Mouse (Mus musculus) frontal cortex, adult 2 months (tissue): Measurements from ENCODE around the gene Ergic1. TPM values are rescaled to one million over a fixed set of nuclear protein-coding genes. Genes with fewer than 3 reads are reported as not detected.

Experiments used
- DNase-seq, 2 experiments: peaks; one replicate each; pipeline ENCODE4 v3.0.0; 2022; ENCODE audit warnings: low spot score in 1 of 2; ENCODE audit errors: extremely low spot score in 1 of 2
- polyA plus RNA-seq: library from polyadenylated mRNA; depleted of rRNA; stranded (reverse); fragments of >200 nt; gene quantifications from 2 replicates; pipeline ENCODE4 v1.2.3, GENCODE M21; 2012

Ergic1 gene
- polyA plus RNA-seq, 1 experiment, result 134 TPM

DNA sequence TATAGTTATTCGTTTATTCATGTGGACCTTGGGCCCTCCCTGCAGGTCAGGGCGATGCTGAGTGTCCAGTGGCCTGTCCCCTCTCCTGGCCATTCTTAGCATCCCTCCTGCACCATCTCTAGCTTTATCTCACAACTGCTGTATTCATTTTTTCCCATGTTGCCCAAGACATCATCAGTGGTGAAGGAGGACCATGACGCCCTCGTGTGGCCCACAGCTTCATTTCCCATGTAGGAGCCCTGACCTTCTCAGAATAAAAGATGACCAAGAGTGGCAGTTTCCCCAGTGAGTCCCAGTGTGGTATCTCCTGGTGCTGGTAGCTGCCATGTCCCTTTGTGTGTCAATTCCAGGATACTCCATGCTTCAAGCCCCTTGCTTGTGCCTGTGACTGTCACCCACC lies 88.3 kb downstream of the Ergic1 start:
- no peak for DNase-seq

DNA sequence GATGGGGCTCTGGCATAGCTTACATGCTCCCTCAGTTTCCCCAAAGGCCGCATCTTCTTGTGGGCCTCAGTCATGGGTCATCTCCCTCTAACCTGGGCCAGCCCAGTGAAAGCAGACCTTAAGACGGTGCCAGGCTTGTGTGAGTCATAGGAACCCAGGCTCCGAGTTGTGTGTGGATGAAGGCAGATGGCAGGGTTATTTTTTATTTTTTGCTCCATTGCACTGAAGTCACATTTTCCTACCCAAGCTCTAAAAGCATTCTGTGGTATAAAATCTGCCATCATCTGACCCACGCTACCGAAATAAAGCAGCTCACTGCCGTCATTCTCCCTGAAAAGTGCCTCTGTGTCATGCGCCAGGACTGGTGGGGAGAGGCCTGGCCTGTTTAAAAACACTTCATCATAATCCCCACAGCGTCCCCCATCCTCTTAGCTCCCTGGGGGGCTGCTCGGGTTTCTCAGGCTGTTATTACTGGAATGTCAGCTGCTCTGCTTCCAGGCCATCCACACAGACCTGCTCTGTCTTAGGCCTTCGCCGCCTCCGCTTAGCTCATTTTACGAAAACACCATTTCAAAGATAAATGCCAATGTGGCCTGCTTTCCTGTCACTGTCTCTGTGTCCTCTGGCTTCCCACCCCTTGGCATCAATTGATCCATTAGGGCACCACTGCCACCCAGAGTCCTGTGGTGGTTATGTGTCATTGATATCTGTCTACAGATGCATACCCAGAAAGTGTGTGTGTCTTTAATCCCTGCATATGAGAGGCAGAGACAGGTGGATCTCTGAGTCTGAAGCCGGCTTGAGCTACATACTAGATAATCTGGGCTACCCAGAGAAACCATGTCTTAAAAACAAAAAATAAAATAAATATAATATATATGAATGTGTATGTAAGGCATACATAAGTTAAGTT lies 89.4 kb downstream of the Ergic1 start:
- peak in 1 of 2 experiments; percentile 70 for DNase-seq

DNA sequence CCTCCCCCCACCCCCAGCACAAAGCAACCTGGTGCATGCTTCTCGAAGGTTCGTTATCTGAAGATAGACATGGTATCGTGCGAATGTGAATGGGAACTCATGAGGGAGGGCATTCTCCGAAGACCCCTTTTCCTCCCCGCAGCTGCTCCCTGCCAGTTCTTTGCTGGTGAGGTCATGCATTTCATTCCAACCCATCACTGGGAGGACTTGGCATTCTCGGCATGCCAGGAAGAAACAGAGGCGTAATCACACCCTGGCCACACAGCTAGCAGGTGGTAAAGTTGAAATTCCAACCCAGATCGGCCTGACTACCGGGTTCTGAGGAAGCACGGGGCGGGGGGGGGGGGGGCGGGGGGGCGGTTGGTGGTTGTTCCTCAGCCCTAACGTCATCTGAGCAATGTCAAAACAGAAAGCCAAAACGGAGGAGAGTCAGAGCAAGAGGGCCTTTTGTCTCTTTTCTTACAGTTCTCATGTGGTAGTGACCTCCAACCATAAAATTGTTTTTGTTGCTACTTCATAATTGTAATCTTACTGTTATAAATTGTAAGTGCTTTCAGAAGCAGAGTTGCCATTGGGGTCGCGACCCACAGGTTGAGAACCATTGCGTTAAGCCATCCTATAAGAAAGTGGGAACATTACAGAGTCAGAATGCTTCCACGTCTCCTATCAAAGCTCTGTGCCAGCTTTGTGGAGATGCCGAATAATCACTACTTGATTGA lies 97.7 kb downstream of the Ergic1 start:
- no peak for DNase-seq

DNA sequence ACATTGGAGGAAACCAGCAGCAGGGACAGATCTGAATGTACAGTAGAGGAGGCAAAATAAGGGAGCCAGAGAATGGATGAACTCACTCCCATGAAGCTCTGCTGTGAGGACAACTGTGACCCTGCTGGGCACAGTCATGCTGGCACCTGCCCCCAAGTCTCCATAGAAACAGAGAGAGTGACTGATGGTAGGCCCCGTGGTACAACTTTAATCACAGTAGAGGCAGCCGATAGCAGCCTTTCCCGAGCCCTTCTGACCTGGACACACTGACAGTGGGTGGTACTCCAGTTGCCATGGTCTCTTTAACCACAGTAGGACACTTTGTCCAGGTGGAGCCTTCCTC lies 98.3 kb downstream of the Ergic1 start:
- no peak for DNase-seq

DNA sequence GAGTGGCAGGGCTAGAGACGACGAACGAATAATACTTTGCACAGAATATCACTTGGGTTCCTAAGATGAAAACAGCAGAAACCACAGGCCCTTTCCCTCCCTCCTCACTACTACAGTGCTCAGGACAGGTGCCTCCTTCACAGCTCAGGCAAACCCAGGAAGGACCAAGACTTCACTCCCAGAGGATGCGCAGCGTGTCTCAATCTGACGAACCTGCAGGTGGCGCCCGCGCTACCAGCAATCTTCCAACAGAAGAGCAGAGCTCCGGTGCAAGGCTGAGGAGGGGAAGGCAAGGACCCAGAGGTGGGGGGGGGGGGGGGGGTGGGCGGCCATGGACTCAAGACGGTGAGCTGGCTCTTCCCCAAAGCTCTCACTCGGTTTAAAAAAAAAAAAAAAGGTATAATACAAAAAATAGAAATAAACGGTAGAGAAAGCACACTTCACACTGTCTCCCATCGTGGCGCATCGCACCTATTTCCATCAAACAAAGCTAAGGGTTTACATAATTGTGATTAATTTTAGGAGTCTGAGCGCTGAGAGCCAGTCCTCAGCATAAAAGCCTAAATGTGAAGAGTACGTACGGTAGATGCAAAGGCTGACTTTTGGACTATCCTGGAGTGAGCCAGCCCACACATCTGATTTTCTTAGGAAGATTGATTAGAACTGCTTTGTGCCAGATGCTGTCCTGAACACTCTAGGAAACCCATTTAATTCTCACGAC lies 99.1 kb downstream of the Ergic1 start:
- DNase-seq, result peak; percentile 82 to 94

DNA sequence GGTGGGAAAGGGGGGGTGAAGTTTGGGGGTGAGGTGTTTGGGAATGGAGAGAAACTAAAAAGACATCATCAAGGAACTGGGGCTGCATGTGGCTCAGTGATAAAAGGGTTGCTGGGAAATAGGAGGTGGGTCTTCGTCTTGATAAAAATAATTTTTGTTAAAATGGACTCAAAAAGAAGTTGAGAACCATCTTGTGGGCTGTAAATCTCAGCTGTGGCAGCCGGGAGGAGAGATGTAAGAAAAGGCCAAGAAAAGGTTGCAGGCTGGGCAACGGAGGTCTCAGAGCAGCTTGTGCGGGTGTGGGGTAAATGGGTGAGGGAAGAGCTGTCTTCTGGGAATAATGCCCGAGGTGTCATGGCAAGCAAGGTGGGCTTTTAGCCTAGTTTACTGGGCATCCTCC lies 100.9 kb downstream of the Ergic1 start:
- DNase-seq, result no peak

DNA sequence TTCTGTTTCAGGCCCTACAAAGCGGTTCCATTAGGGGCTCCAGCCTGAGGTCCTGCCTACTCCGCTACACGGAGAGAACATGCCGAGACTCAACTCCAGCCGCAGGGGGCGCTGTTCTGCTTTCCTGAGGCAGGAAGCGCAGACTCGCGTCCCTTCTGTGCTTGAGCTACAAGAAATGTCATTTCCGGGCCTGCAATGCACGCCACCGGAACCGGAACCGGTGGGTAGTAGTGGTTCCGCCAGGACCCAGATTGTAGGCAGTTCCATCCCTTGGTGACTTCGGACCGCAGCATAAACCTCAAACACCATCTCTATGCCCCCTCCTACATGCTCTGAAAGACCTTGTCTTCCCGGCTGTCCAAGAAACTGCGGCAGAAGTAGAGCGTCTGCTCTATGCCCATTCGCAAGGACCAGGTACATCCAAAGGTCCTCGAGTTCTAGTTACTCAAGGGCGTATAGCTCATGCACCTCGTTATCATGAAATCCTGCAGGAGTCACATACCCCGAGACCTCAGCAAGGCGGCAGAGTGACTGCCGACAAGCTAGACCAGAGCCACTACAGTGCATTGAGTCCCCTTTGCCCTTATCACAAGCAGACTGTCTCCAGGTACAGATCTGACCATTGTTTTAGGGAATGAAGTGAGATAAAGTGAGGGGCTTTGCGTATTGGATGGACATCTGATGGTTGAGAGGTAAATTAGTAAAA lies 101.8 kb downstream of the Ergic1 start, which contains the start of gene Atp6v0e:
Gene Atp6v0e (plus strand): TSS at position 254 of the 706 bp plus-strand sequence.
- DNase-seq, result peak; percentile 91 to 99

DNA sequence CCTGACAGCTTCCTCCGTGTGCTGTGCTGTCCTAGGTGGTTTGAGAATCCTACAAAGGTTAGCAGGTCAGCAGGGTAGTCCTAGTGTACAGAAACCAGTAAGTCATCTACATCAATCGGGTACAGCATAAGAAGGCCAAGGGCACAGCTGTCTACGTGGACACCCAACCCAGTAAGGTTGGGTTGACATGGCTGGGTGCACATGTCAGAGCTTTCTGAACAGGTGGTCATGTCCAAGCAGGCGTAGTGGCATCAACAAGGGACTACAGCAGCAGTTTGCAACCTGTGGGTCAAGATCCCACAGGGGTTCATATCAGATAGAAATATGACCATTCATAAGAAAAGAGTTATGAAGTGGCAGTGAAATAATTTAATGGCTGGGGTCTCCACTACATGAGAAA lies 104.3 kb downstream of the Ergic1 start:
- DNase-seq, result no peak

DNA sequence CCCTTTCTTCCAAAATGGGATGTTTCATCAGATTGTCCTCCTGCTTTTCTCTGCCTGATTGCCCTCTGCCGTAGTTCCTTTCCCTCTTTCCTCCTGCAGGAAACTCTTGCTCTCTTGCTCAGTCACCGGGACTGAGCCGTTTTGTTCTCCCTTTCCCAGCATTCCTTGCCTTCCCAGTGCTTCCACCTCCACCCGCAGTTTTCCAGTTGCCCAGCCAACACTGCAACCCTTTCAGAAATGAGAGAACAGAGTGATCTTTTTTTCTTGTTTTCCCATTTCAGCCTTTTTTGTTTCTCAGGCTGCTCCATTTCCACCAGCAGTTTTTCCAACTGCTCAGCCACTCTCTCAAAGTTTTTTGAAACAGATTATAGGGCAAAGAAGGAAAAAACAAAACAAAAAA lies 110.0 kb downstream of the Ergic1 start:
- no peak for DNase-seq

DNA sequence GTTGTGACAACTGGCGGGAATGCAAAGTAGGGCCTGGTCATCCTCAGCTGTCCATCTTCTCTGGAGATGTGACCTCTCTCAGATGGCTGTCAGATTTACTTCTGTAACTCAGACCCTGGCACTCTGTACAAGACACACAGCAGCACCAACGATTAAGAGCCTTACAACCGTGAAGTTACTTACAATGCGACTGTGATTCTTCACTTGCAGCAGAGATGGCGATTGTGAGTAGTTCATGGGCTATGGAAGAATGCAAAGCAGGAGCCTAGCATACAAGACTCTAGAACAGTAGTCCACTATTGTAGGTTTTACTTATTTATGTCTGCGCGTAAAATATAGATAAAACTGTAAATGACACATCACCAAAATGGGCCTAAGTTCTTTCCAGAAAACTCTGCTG lies 114.6 kb downstream of the Ergic1 start:
- DNase-seq, result no peak

DNA sequence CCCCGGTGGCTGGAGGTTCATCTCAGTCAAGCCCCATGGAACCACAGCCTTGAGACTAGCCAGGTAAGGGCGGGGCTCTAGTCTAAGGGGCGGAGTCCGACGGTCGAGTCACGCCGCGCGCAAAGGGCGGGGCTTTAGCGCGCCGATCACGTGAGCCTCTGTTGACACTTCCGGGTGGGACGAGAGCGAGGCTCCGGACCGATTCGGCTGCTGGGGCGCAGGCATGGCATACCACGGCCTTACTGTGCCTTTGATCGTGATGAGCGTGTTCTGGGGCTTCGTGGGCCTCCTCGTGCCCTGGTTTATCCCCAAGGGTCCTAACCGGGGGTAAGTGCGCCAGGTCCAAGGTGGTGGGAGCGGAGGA lies 114.9 kb downstream of the Ergic1 start:
- DNase-seq, result peak; percentile 74 to 91

DNA sequence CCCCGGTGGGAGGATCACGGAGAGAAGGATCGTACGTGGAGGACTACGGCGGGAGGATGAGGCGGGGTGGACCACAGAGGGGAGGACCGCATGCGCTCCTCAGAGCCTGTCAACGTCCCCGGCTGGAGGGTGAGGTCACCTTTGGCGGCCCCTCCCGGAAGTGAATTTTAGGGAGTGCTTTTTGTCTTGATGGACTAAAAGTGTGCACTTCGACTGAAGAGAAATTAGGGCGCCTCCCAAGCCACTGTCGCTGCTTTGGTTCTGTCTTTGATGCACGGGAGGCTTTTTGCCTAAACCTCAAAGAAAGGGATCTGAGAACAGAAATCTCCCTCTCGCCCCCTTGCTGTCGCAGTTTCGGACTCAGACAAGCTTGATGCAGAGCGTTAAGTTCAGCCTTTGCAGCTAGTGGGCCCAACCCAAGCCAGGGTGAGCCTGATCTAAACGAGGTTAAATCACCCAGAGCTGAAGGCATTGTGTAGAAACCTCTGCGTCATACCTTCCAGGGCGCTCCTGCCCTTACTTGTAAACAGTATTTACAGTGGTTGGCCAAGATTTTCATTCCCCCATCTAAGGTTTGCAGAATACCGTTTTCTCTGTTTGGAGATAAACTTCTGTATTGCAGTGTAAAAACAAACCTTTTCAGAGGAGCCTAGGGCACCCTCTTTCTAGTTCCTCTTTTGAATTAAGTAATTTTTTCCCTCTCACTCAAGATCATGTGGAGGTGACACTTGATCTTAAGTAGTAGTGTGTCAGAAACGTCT lies 115.5 kb downstream of the Ergic1 start:
- DNase-seq, result peak in 1 of 2 experiments; percentile 69

DNA sequence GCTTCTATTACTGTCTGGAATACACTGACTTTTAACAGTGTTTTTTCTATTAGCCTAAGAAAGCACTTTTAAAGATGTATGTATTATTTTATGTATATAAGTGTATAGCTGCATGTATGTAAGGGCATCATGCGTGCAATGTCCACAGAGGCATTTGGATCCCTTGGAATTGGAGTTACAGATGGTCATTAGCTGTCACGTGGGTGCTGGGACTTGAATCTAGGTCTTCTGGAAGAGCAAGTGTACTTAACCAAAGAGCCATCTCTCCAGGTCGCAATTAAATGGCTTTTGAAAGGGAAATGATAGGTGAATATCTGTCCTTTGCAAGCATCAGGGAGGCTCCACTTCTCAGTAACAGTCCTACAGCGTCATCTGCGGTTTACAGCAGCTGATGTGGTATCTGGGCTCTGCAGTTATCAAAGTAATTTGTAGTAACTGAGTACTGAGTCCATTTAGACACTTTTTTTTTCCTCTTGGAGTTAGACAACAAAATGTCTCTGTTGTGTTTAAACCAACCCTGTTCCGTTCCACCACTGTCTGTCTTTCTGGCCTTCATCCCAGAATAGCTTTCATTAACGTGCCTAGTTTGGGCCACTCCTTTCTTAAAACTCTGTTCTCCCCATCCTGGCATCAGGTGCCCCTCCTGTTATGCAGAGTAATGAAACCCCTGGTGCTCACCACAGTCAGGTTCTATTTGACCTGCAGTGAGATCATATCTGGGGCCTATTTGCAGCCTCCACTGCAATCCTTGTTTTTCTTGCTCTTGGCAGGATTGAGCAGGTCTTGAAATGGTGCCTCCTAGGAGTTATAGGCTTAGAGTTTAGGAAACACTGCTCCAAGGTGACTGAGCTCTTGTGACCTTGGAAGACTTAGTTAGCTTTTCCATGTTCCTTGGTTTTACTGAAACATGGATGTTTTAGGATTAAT lies 116.7 kb downstream of the Ergic1 start:
- no peak for DNase-seq

DNA sequence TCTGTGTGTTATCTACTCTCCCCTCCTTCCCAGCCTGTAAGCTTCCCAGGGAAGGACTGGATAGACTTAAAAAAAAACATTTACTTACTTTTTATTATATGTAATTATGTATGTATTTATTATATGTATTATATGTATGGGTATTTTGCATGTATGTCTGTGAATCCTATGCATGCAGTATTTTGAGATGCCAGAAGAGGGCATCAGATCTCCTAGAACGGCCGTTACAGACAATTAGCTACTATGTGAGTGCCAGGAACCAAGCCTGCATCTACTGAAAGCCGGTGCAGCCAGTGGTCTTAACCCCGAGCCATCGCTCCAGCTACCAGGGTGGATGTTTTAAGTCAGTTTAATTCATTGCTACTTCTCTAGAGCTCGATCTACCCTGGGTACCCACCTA lies 120.0 kb downstream of the Ergic1 start:
- no peak for DNase-seq

DNA sequence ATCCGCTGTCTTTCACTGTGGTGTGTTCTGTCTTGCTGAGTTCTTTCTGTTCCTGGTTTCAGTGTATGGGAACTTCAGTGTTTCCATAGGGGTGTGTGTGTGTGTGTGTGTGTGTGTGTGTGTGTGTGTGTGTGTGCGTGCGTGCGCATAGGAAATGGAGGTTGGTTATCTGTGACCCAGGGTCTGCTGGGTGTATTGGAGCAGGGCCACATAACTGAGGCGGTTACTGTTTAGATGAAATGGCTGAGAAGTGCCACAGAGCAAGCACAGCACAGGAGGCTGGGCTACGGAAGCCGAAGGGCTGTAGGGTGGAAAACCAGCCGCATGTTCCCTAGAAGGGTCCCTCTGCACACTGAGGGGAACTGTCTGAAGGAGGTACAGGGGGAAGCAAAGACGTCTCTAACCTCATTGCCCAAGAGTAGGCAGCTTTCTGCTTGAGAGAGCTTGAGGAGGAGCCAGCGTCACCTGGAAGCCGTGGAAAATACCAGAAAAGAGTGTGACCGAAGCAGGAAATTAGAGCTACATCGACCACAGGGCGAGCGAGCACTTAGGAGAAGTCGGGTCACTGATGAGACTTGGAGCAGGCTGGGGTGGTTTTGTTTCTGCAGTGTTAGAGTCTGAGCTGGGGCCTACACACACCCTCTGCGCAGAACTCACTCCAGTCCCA lies 125.2 kb downstream of the Ergic1 start:
- DNase-seq, result no peak

DNA sequence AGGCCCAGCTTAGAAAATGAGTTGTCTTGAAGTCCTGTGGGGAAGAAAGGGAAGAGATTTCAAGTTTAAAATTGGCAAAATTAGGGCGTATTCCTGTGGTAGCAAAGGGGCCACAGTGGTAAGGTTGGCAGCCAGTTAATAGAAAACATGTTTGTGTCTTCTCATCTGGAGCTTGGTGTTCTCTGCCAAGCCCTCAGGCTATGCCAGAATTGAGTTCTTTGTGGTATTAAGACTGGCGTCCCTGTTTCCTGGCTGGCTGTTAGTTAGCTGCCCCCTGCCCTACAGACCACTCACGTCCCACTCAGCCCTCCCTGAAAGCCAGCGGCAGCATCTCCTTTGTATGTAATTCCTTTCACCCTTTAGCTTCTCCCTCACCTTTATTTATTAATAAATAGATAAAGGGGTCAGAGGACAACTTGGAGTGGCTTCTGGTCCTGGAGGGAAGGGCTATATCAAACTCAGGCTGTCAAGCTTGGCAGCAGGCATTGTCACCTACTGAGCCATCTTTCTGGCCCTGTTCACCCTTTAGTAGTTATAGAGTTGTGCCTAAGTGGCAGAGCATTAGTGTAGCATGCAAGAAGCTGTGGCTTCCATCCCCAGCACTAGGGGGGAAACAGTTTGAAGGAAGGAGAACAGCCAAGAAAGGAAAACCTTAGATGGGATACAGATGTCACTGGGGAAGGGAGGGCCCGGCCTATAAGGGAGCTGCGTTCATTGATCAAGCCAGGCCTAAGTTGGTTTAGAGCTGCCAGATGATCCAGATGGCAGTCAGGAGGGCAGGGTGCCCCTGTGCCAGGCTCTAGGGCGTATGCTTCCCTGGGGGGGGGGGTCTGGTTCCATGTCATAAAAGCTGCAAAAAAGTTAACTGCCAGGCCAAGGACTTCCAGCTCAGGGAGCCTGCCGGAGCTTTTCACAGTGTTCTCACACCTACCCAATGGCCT lies 127.8 kb downstream of the Ergic1 start:
- no peak for DNase-seq

DNA sequence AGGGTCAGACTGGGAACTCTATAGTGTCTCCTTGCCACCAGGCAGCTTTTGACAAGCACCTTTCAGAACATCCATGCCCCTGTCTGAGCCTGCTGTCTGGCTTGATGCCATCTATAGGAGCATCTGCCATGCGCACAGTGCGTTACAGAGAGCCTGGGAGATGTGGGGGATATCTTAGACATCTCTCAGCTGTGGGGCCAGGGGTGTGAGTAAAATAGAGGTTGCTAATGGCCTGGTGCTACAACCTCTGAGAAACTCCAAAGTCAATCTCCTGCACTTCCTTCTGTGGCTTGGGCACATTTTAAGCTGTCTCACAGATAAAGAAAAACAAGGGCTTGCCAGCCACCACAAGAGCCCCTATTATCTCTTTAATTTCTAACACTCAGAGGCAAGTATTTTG lies 128.5 kb downstream of the Ergic1 start:
- DNase-seq, result no peak
